Mouse (Mus musculus) liver, embryonic 11.5 days (tissue): ENCODE results near the gene Spaca4. TPM values are rescaled to one million over a fixed set of nuclear protein-coding genes. Genes with fewer than 3 reads are reported as not detected.

Source experiments
- ATAC-seq: fragments of 200-750 bp; cut with Nextera tagmentation; replicated peaks from 2 replicates; pipeline ENCODE4 v1.8.0; 2017; ENCODE audit warnings: moderate number of reproducible peaks, mild to moderate bottlenecking, moderate TSS enrichment, moderate library complexity; ENCODE audit not compliant: low FRiP score
- DNase-seq: peaks from one replicate; pipeline ENCODE4 v3.0.0-alpha.2; 2017; ENCODE audit warnings: low spot score
- H3K27ac ChIP-seq: fragments of 300-500 bp; sonication (generic); 2 replicates; pipeline ENCODE4 v1.5.1; 2014; ENCODE audit warnings: mild to moderate bottlenecking, low read depth, low read length, control low read depth
- H3K27me3 ChIP-seq: fragments of 300-500 bp; sonication (generic); replicated peaks from 2 replicates; pipeline ENCODE4 v1.6.1; 2014; ENCODE audit warnings: low read length, mixed read lengths; ENCODE audit not compliant: control insufficient read depth, insufficient read depth
- H3K36me3 ChIP-seq: fragments of 300-500 bp; sonication (generic); 2 replicates; pipeline ENCODE4 v1.6.1; 2014; ENCODE audit warnings: mild to moderate bottlenecking, low read length, moderate library complexity, mixed read lengths; ENCODE audit not compliant: control insufficient read depth, insufficient read depth
- H3K4me1 ChIP-seq: fragments of 300-500 bp; sonication (generic); replicated peaks from 2 replicates; pipeline ENCODE4 v1.6.1; 2014; ENCODE audit warnings: low read length, mixed read lengths; ENCODE audit not compliant: control insufficient read depth, insufficient read depth
- H3K4me2 ChIP-seq: fragments of 300-500 bp; sonication (generic); 2 replicates; pipeline ENCODE4 v1.6.1; 2014; ENCODE audit warnings: mild to moderate bottlenecking, control low read depth, moderate library complexity
- H3K4me3 ChIP-seq: fragments of 300-500 bp; sonication (generic); 2 replicates; pipeline ENCODE4 v1.5.1; 2014; ENCODE audit warnings: low read depth, low read length, control low read depth
- H3K9ac ChIP-seq: fragments of 300-500 bp; sonication (generic); 2 replicates; pipeline ENCODE4 v1.6.1; 2014; ENCODE audit warnings: low read depth, low read length, control low read depth
- H3K9me3 ChIP-seq: fragments of 300-500 bp; sonication (generic); 2 replicates; pipeline ENCODE4 v1.6.1; 2016; ENCODE audit warnings: low read length, inconsistent platforms, mixed read lengths; ENCODE audit not compliant: control insufficient read depth
- WGBS: fragments of 180-500 bp; shearing (Covaris S2); extraction: QIAGEN DNeasy Blood & Tissue Kit; methylation state at CpG from one replicate; pipeline ENCODE4 v1.1.7; 2014; 5-methylcytosine and 5-hydroxymethylcytosine counted together
- polyA plus RNA-seq: library from polyadenylated mRNA; unstranded; fragments of >200 nt; fragmentation: Nextera tagmentation; extraction: Ambion mirVana; gene quantifications from 2 replicates; pipeline ENCODE4 v1.2.1, GENCODE M21; 2014

Gene Spaca4
- polyA plus RNA-seq: not detected in 2 replicates

- no peak for ATAC-seq
- 88% methylated on average over 11 of the region's 11 CpGs for WGBS
- H3K4me2 ChIP-seq: no peak within 1 kb of the TSS
- H3K27me3 ChIP-seq: no peaks in the 10 kb centered on the region
- H3K4me1 ChIP-seq: peaks cover 12% of the 10 kb centered on the region
- no peak within 1 kb of the TSS for H3K27ac ChIP-seq
- no peak within 1 kb of the TSS for H3K9ac ChIP-seq
- H3K9me3 ChIP-seq: no peaks in the 10 kb centered on the region
- H3K4me3 ChIP-seq: no peak within 1 kb of the TSS
- H3K36me3 ChIP-seq: peaks cover 55% of the 10 kb centered on the region
- no peak for DNase-seq
Observed at GRCm38 (mm10) chr7:45725713-45726112, at the start of gene Spaca4. Gene Spaca4, minus strand, starts transcription at chr7:45725813.

GRCm38 (mm10) chr7:45775237-45775636 lies 49.6 kb upstream of the Spaca4 start:
- H3K9me3 ChIP-seq: no peaks in the 10 kb centered on the region
- H3K9ac ChIP-seq: no peak overlapping the region
- ATAC-seq (no peak), DNase-seq (no peak)
- H3K4me2 ChIP-seq: no peak overlapping the region
- H3K27me3 ChIP-seq: peaks cover 8% of the 10 kb centered on the region
- no peak overlapping the region for H3K4me3 ChIP-seq
- WGBS: 67% methylated on average over 7 of the region's 7 CpGs
- H3K27ac ChIP-seq: no peak overlapping the region
- H3K36me3 ChIP-seq: no peaks in the 10 kb centered on the region
- H3K4me1 ChIP-seq: peaks cover 4% of the 10 kb centered on the region; the same call in 1 of the 2 replicates

- no peak for DNase-seq
- Histone ChIP-seq H3K4me3 (no peak overlapping the region), H3K4me2 (no peak overlapping the region), H3K36me3 (no peaks in the 10 kb centered on the region), H3K4me1 (no peaks in the 10 kb centered on the region), H3K27me3 (no peaks in the 10 kb centered on the region; the same call in 1 of the 2 replicates), H3K27ac (no peak overlapping the region), H3K9me3 (no peaks in the 10 kb centered on the region), H3K9ac (no peak overlapping the region)
- no peak for ATAC-seq
- 63% methylated on average over 4 of the region's 4 CpGs for WGBS
Observed at GRCm38 (mm10) chr7:45771101-45771500, 45.5 kb upstream of the Spaca4 start.

- Histone ChIP-seq H3K9ac (no peak overlapping the region), H3K27ac (no peak overlapping the region), H3K36me3 (no peaks in the 10 kb centered on the region), H3K4me1 (no peaks in the 10 kb centered on the region), H3K9me3 (no peaks in the 10 kb centered on the region), H3K4me2 (no peak overlapping the region), H3K4me3 (no peak overlapping the region), H3K27me3 (no peaks in the 10 kb centered on the region; the same call in 1 of the 2 replicates)
- DNase-seq (no peak), ATAC-seq (0 out of 2 replicates have a peak, but pooled peaks have one; percentile 15)
- 61% methylated on average over 8 of the region's 8 CpGs for WGBS
Observed at GRCm38 (mm10) chr7:45770427-45771082, 44.9 kb upstream of the Spaca4 start.

GRCm38 (mm10) chr7:45767500-45767899 lies 41.9 kb upstream of the Spaca4 start:
- H3K4me2 ChIP-seq: no peak overlapping the region
- no peaks in the 10 kb centered on the region for H3K27me3 ChIP-seq
- 85% methylated on average over 6 of the region's 6 CpGs for WGBS
- no peaks in the 10 kb centered on the region for H3K36me3 ChIP-seq
- H3K27ac ChIP-seq: no peak overlapping the region
- H3K4me1 ChIP-seq: no peaks in the 10 kb centered on the region
- H3K9me3 ChIP-seq: no peaks in the 10 kb centered on the region
- DNase-seq (no peak), ATAC-seq (no peak)
- no peak overlapping the region for H3K4me3 ChIP-seq
- no peak overlapping the region for H3K9ac ChIP-seq

- Histone ChIP-seq H3K36me3 (no peaks in the 10 kb centered on the region), H3K4me2 (no peak overlapping the region), H3K27ac (no peak overlapping the region), H3K9ac (no peak overlapping the region), H3K27me3 (no peaks in the 10 kb centered on the region), H3K4me1 (no peaks in the 10 kb centered on the region), H3K4me3 (no peak overlapping the region), H3K9me3 (no peaks in the 10 kb centered on the region)
- ATAC-seq (no peak), DNase-seq (no peak)
- 50% methylated on average over 8 of the region's 8 CpGs for WGBS
Observed at GRCm38 (mm10) chr7:45766764-45767163, 41.2 kb upstream of the Spaca4 start.

GRCm38 (mm10) chr7:45765995-45766394 lies 40.4 kb upstream of the Spaca4 start:
- no peak overlapping the region for H3K4me3 ChIP-seq
- H3K4me2 ChIP-seq: no peak overlapping the region
- WGBS: 55% methylated on average over 8 of the region's 8 CpGs
- H3K4me1 ChIP-seq: no peaks in the 10 kb centered on the region
- no peak for DNase-seq
- no peak for ATAC-seq
- no peak overlapping the region for H3K9ac ChIP-seq
- no peak overlapping the region for H3K27ac ChIP-seq
- 0 out of 2 replicates have a peak, but pooled peaks cover 2% of the 10 kb centered on the region for H3K27me3 ChIP-seq
- no peaks in the 10 kb centered on the region for H3K36me3 ChIP-seq
- H3K9me3 ChIP-seq: no peaks in the 10 kb centered on the region

- Histone ChIP-seq H3K27ac (no peak overlapping the region), H3K27me3 (peaks cover 29% of the 10 kb centered on the region), H3K4me3 (no peak overlapping the region), H3K4me2 (no peak overlapping the region), H3K9ac (no peak overlapping the region), H3K36me3 (no peaks in the 10 kb centered on the region), H3K4me1 (no peaks in the 10 kb centered on the region), H3K9me3 (no peaks in the 10 kb centered on the region)
- no peak for DNase-seq
- ATAC-seq: no peak
- 56% methylated on average over 5 of the region's 5 CpGs for WGBS
Observed at GRCm38 (mm10) chr7:45760151-45760550, 34.5 kb upstream of the Spaca4 start.

- DNase-seq (no peak), ATAC-seq (0 out of 2 replicates have a peak, but pooled peaks have one; percentile 36)
- Histone ChIP-seq H3K4me3 (peak overlapping the region; percentile 25; the same call in 1 of the 2 replicates), H3K27ac (no peak overlapping the region), H3K4me1 (no peaks in the 10 kb centered on the region), H3K4me2 (peak overlapping the region; percentile 56), H3K36me3 (no peaks in the 10 kb centered on the region), H3K9ac (no peak overlapping the region), H3K27me3 (peaks cover 29% of the 10 kb centered on the region), H3K9me3 (no peaks in the 10 kb centered on the region)
- 7% methylated on average over 27 of the region's 27 CpGs for WGBS
Observed at GRCm38 (mm10) chr7:45759400-45759799, 33.8 kb upstream of the Spaca4 start.
